Mouse (Mus musculus) midbrain, embryonic 12.5 days (tissue): ENCODE results near the gene Myo16. TPM values are rescaled to one million over a fixed set of nuclear protein-coding genes. Genes with fewer than 3 reads are reported as not detected.

Experiments
- ATAC-seq: fragments of 200-750 bp; cut with Nextera tagmentation; 2 replicates; pipeline ENCODE4 v1.8.0; 2017; ENCODE audit warnings: low read depth, moderate TSS enrichment, moderate library complexity; ENCODE audit not compliant: low FRiP score
- H3K27ac ChIP-seq: fragments of 300-500 bp; sonication (generic); replicated peaks from 2 replicates; pipeline ENCODE4 v1.5.1; 2016; ENCODE audit warnings: mild to moderate bottlenecking
- H3K27me3 ChIP-seq: fragments of 300-500 bp; sonication (generic); 2 replicates; pipeline ENCODE4 v1.6.1; 2016; ENCODE audit warnings: mild to moderate bottlenecking
- H3K36me3 ChIP-seq: fragments of 300-500 bp; sonication (generic); 2 replicates; pipeline ENCODE4 v1.6.1; 2016
- H3K4me1 ChIP-seq: fragments of 300-500 bp; sonication (generic); 2 replicates; pipeline ENCODE4 v1.6.1; 2016
- H3K4me2 ChIP-seq: fragments of 300-500 bp; sonication (generic); replicated peaks from 2 replicates; pipeline ENCODE4 v1.6.1; 2016; ENCODE audit warnings: mild to moderate bottlenecking, moderate library complexity
- H3K4me3 ChIP-seq: fragments of 300-500 bp; sonication (generic); 2 replicates; pipeline ENCODE4 v1.5.1; 2016; ENCODE audit warnings: mild to moderate bottlenecking
- H3K9ac ChIP-seq: fragments of 300-500 bp; sonication (generic); replicated peaks from 2 replicates; pipeline ENCODE4 v1.6.1; 2016; ENCODE audit warnings: mild to moderate bottlenecking, moderate library complexity
- H3K9me3 ChIP-seq: fragments of 300-500 bp; sonication (generic); 2 replicates; pipeline ENCODE4 v1.6.1; 2016; ENCODE audit warnings: mild to moderate bottlenecking
- WGBS: fragments of 180-500 bp; shearing (Covaris S2); methylation state at CpG from one replicate; pipeline ENCODE4 v1.1.7; 2016; 5-methylcytosine and 5-hydroxymethylcytosine counted together
- polyA plus RNA-seq: library from polyadenylated mRNA; unstranded; fragments of >200 nt; fragmentation: Nextera tagmentation; extraction: Ambion mirVana; gene quantifications from 2 replicates; pipeline ENCODE4 v1.2.1, GENCODE M21; 2016

The Myo16 gene
- polyA plus RNA-seq, 1 experiment from 2014 or later = 4.0 TPM

GRCm38 (mm10) chr8:10391913-10392312, 238.2 kb downstream of the Myo16 start:
- H3K4me3 ChIP-seq = no peak overlapping the region
- peaks cover 30% of the 10 kb centered on the region for H3K4me1 ChIP-seq
- ATAC-seq = 0 out of 2 replicates have a peak, but pooled peaks have one; percentile 16
- no peak overlapping the region; the same call in 1 of the 2 replicates for H3K27ac ChIP-seq
- no peaks in the 10 kb centered on the region for H3K36me3 ChIP-seq
- H3K9ac ChIP-seq = no peak overlapping the region
- H3K4me2 ChIP-seq = no peak overlapping the region
- H3K9me3 ChIP-seq = no peaks in the 10 kb centered on the region
- WGBS = 25% methylated on average over 6 of the region's 6 CpGs
- peaks cover 15% of the 10 kb centered on the region for H3K27me3 ChIP-seq

- Histone ChIP-seq H3K27me3 (peaks cover 12% of the 10 kb centered on the region), H3K4me2 (no peak overlapping the region), H3K27ac (peak overlapping the region; percentile 50; the same call in 1 of the 2 replicates), H3K9ac (no peak overlapping the region), H3K9me3 (no peaks in the 10 kb centered on the region), H3K4me3 (no peak overlapping the region), H3K36me3 (no peaks in the 10 kb centered on the region), H3K4me1 (peaks cover 30% of the 10 kb centered on the region)
- no peak for ATAC-seq
- 65% methylated on average over 2 of the region's 2 CpGs for WGBS
These were observed 240.8 kb downstream of the Myo16 start for GRCm38 (mm10) chr8:10394506-10394905.

- Histone ChIP-seq H3K27me3 (peaks cover 12% of the 10 kb centered on the region), H3K9ac (no peak overlapping the region), H3K4me3 (no peak overlapping the region), H3K4me2 (no peak overlapping the region), H3K9me3 (no peaks in the 10 kb centered on the region), H3K36me3 (no peaks in the 10 kb centered on the region), H3K27ac (peak overlapping the region; percentile 50; the same call in 1 of the 2 replicates), H3K4me1 (peaks cover 30% of the 10 kb centered on the region)
- ATAC-seq = no peak
- WGBS = 76% methylated on average over 7 of the region's 7 CpGs
These were observed 241.4 kb downstream of the Myo16 start for GRCm38 (mm10) chr8:10395146-10395545.

- no peaks in the 10 kb centered on the region for H3K36me3 ChIP-seq
- H3K4me3 ChIP-seq = no peak overlapping the region
- no peak overlapping the region for H3K4me2 ChIP-seq
- H3K9ac ChIP-seq = no peak overlapping the region
- no peak overlapping the region for H3K27ac ChIP-seq
- peaks cover 3% of the 10 kb centered on the region; the same call in 1 of the 2 replicates for H3K27me3 ChIP-seq
- no peak for ATAC-seq
- no peaks in the 10 kb centered on the region for H3K9me3 ChIP-seq
- WGBS = 20% methylated on average over 4 of the region's 4 CpGs
- no peaks in the 10 kb centered on the region for H3K4me1 ChIP-seq
These were observed 248.9 kb downstream of the Myo16 start for GRCm38 (mm10) chr8:10402606-10403005.

- H3K9me3 ChIP-seq = no peaks in the 10 kb centered on the region
- H3K27me3 ChIP-seq = peaks cover 3% of the 10 kb centered on the region; the same call in 1 of the 2 replicates
- H3K36me3 ChIP-seq = no peaks in the 10 kb centered on the region
- H3K4me3 ChIP-seq = no peak overlapping the region
- no peak overlapping the region for H3K9ac ChIP-seq
- no peak overlapping the region for H3K4me2 ChIP-seq
- ATAC-seq = peak; percentile 52; the same call in 1 of the 2 replicates
- no peaks in the 10 kb centered on the region for H3K4me1 ChIP-seq
- H3K27ac ChIP-seq = no peak overlapping the region
- WGBS = 45% methylated on average over 8 of the region's 8 CpGs
These were observed 251.8 kb downstream of the Myo16 start for GRCm38 (mm10) chr8:10405469-10405868.

GRCm38 (mm10) chr8:10409043-10409442, 255.3 kb downstream of the Myo16 start:
- WGBS = 86% methylated on average over 9 of the region's 9 CpGs
- no peaks in the 10 kb centered on the region for H3K9me3 ChIP-seq
- no peak overlapping the region for H3K9ac ChIP-seq
- no peak overlapping the region for H3K27ac ChIP-seq
- no peak overlapping the region for H3K4me3 ChIP-seq
- no peaks in the 10 kb centered on the region for H3K36me3 ChIP-seq
- no peaks in the 10 kb centered on the region for H3K4me1 ChIP-seq
- ATAC-seq = no peak
- no peaks in the 10 kb centered on the region for H3K27me3 ChIP-seq
- no peak overlapping the region for H3K4me2 ChIP-seq

- no peak overlapping the region for H3K27ac ChIP-seq
- H3K36me3 ChIP-seq = no peaks in the 10 kb centered on the region
- H3K4me3 ChIP-seq = no peak overlapping the region
- no peaks in the 10 kb centered on the region for H3K9me3 ChIP-seq
- WGBS = 78% methylated on average over 4 of the region's 4 CpGs
- no peaks in the 10 kb centered on the region for H3K27me3 ChIP-seq
- no peak overlapping the region for H3K9ac ChIP-seq
- H3K4me2 ChIP-seq = no peak overlapping the region
- 0 out of 2 replicates have a peak, but pooled peaks cover 2% of the 10 kb centered on the region for H3K4me1 ChIP-seq
- ATAC-seq = no peak
These were observed 257.8 kb downstream of the Myo16 start for GRCm38 (mm10) chr8:10411511-10411910.

- no peak for ATAC-seq
These were observed 260.2 kb downstream of the Myo16 start for GRCm38 (mm10) chr8:10413881-10414280.

GRCm38 (mm10) chr8:10414684-10415212, 261.0 kb downstream of the Myo16 start:
- 0 out of 2 replicates have a peak, but pooled peaks have one; percentile 13 for ATAC-seq
- Histone ChIP-seq H3K4me3 (no peak overlapping the region), H3K27ac (no peak overlapping the region), H3K9me3 (no peaks in the 10 kb centered on the region), H3K9ac (no peak overlapping the region), H3K4me2 (no peak overlapping the region), H3K36me3 (no peaks in the 10 kb centered on the region), H3K27me3 (no peaks in the 10 kb centered on the region), H3K4me1 (peaks cover 13% of the 10 kb centered on the region)
- WGBS = 24% methylated on average over 6 of the region's 6 CpGs

More at GRCm38 (mm10) chr8:10413881-10414280, 260.2 kb downstream of the Myo16 start:
- no peak overlapping the region for H3K4me3 ChIP-seq
- H3K27ac ChIP-seq = no peak overlapping the region
- 86% methylated on average over 8 of the region's 8 CpGs for WGBS
- no peaks in the 10 kb centered on the region for H3K9me3 ChIP-seq
- no peaks in the 10 kb centered on the region for H3K36me3 ChIP-seq
- no peak overlapping the region for H3K4me2 ChIP-seq
- H3K27me3 ChIP-seq = no peaks in the 10 kb centered on the region
- 0 out of 2 replicates have a peak, but pooled peaks cover 4% of the 10 kb centered on the region for H3K4me1 ChIP-seq
- no peak overlapping the region for H3K9ac ChIP-seq

- no peak for ATAC-seq
These were observed 261.6 kb downstream of the Myo16 start for GRCm38 (mm10) chr8:10415288-10415687.

GRCm38 (mm10) chr8:10415885-10416284, 262.2 kb downstream of the Myo16 start:
- Histone ChIP-seq H3K4me3 (no peak overlapping the region), H3K4me1 (peaks cover 13% of the 10 kb centered on the region), H3K4me2 (no peak overlapping the region), H3K9me3 (no peaks in the 10 kb centered on the region), H3K27ac (no peak overlapping the region), H3K9ac (no peak overlapping the region), H3K36me3 (no peaks in the 10 kb centered on the region), H3K27me3 (no peaks in the 10 kb centered on the region)
- no peak for ATAC-seq
- 84% methylated on average over 9 of the region's 9 CpGs for WGBS

More at GRCm38 (mm10) chr8:10415288-10415687, 261.6 kb downstream of the Myo16 start:
- Histone ChIP-seq H3K4me3 (no peak overlapping the region), H3K9ac (no peak overlapping the region), H3K27ac (no peak overlapping the region), H3K4me2 (no peak overlapping the region), H3K36me3 (no peaks in the 10 kb centered on the region), H3K4me1 (peaks cover 13% of the 10 kb centered on the region), H3K27me3 (no peaks in the 10 kb centered on the region), H3K9me3 (no peaks in the 10 kb centered on the region)
- 28% methylated on average over 7 of the region's 7 CpGs for WGBS

GRCm38 (mm10) chr8:10416806-10417205, 263.1 kb downstream of the Myo16 start:
- no peak overlapping the region for H3K9ac ChIP-seq
- WGBS = 78% methylated on average over 12 of the region's 12 CpGs
- H3K4me2 ChIP-seq = no peak overlapping the region
- no peak for ATAC-seq
- no peak overlapping the region for H3K27ac ChIP-seq
- peaks cover 13% of the 10 kb centered on the region for H3K4me1 ChIP-seq
- H3K9me3 ChIP-seq = no peaks in the 10 kb centered on the region
- no peaks in the 10 kb centered on the region for H3K36me3 ChIP-seq
- no peaks in the 10 kb centered on the region for H3K27me3 ChIP-seq
- no peak overlapping the region for H3K4me3 ChIP-seq

- Histone ChIP-seq H3K27me3 (no peaks in the 10 kb centered on the region), H3K4me2 (no peak overlapping the region), H3K36me3 (no peaks in the 10 kb centered on the region), H3K4me3 (no peak overlapping the region), H3K9ac (no peak overlapping the region), H3K27ac (no peak overlapping the region), H3K4me1 (peaks cover 13% of the 10 kb centered on the region), H3K9me3 (no peaks in the 10 kb centered on the region)
- no peak for ATAC-seq
- 95% methylated on average over 6 of the region's 6 CpGs for WGBS
These were observed 263.6 kb downstream of the Myo16 start for GRCm38 (mm10) chr8:10417281-10417680.
